Mouse (Mus musculus) heart, embryonic 14.5 days (tissue): ENCODE data around the gene Ppef2. TPM values are rescaled to one million over a fixed set of nuclear protein-coding genes. Genes with fewer than 3 reads are reported as not detected.

Experiments used
- ATAC-seq: fragments of 200-750 bp; cut with Nextera tagmentation; 2 replicates; pipeline ENCODE4 v1.8.0; 2017; ENCODE audit warnings: low read depth, moderate TSS enrichment; ENCODE audit not compliant: insufficient number of reproducible peaks, insufficient read depth, low FRiP score
- H3K27ac ChIP-seq, 2 experiments: fragments of 200-500 bp in 1 of 2; fragments of 300-500 bp in 1 of 2; sonication (generic) in 1 of 2; replicated peaks in 1 of 2; 2 replicates each; pipeline ENCODE4 v1.5.1; 2012 to 2014; ENCODE audit warnings: low read depth in 2 of 2, low read length in 2 of 2, control low read depth in 1 of 2, mild to moderate bottlenecking in 1 of 2, mixed read lengths in 1 of 2; ENCODE audit not compliant: control insufficient read depth in 1 of 2, insufficient read depth in 1 of 2
- H3K27me3 ChIP-seq: fragments of 300-500 bp; sonication (generic); 2 replicates; pipeline ENCODE4 v1.6.1; 2014; ENCODE audit warnings: mild to moderate bottlenecking, low read length, control low read depth; ENCODE audit not compliant: control insufficient read depth, insufficient read depth
- H3K36me3 ChIP-seq: fragments of 300-500 bp; sonication (generic); 2 replicates; pipeline ENCODE4 v1.6.1; 2014; ENCODE audit warnings: mild to moderate bottlenecking, control low read depth, low read length, mixed read lengths; ENCODE audit not compliant: control insufficient read depth, insufficient read depth
- H3K4me1 ChIP-seq, 2 experiments: fragments of 200-500 bp in 1 of 2; fragments of 300-500 bp in 1 of 2; sonication (generic) in 1 of 2; 2 replicates each; pipeline ENCODE4 v1.6.1; 2012 to 2014; ENCODE audit warnings: low read length in 2 of 2, control low read depth in 1 of 2, mixed read lengths in 1 of 2; ENCODE audit not compliant: control insufficient read depth in 2 of 2, insufficient read depth in 2 of 2
- H3K4me2 ChIP-seq: fragments of 300-500 bp; sonication (generic); 2 replicates; pipeline ENCODE4 v1.6.1; 2014; ENCODE audit warnings: mild to moderate bottlenecking, low read length
- H3K4me3 ChIP-seq, 2 experiments: fragments of 200-500 bp in 1 of 2; fragments of 300-500 bp in 1 of 2; sonication (generic) in 1 of 2; 2 replicates each; pipeline ENCODE4 v1.5.1; 2012 to 2014; ENCODE audit warnings: low read length in 2 of 2, mild to moderate bottlenecking in 2 of 2, control low read depth in 1 of 2, low read depth in 1 of 2, moderate library complexity in 1 of 2; ENCODE audit not compliant: control insufficient read depth in 1 of 2, insufficient read depth in 1 of 2
- H3K9ac ChIP-seq: fragments of 300-500 bp; sonication (generic); 2 replicates; pipeline ENCODE4 v1.6.1; 2014; ENCODE audit warnings: mild to moderate bottlenecking, low read length
- H3K9me3 ChIP-seq: fragments of 300-500 bp; sonication (generic); 2 replicates; pipeline ENCODE4 v1.6.1; 2016; ENCODE audit warnings: low read length, control low read depth; ENCODE audit not compliant: control insufficient read depth
- WGBS: fragments of 180-500 bp; shearing (Covaris S2); extraction: QIAGEN DNeasy Blood & Tissue Kit; methylation state at CpG from one replicate; pipeline ENCODE4 v1.1.7; 2014; 5-methylcytosine and 5-hydroxymethylcytosine counted together
- polyA plus RNA-seq: library from polyadenylated mRNA; unstranded; fragments of >200 nt; fragmentation: Nextera tagmentation; extraction: Ambion mirVana; gene quantifications from 2 replicates; pipeline ENCODE4 v1.2.1, GENCODE M21; 2014

Gene Ppef2
- polyA plus RNA-seq, 1 experiment from 2014 or later, result not detected

DNA sequence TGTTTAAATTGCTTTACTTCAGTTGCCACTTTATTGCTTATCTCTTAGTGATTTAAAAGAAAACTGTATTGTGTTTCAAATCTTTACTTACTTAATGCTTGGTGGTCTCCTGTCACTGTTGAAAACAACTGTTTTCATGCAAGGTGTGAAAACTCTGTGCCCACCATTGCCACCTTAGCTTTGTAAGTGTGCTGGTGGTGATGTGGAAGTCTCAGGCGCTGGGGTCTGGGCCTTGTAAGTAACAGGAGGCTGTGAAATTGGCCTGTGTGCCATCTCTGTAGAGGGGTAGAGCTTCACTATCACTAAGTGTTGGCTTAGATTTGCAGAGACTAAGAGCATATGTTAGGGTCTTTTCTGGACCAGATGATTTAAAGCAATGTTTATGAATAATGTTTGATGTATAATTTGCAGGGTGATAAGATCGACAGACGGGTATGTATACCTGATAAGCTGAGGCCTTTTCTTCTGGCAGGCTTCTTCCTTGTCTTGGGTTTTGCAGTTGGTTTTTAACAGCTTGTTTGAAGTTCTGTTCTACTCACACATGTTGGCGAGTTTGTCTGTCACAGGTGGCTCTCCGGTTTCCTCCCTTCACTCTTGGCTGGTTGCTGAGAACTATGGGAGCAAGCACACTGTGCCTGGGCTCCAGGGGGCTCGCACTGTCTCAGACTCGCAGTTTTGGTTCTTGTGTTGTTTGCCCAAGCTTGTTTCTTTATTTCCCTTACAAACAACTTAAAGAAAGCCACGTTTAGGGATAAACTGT is 72.8 kb downstream of the Ppef2 start:
- H3K9me3 ChIP-seq, result peaks cover under 1% of the 10 kb centered on the region; the same call in 1 of the 2 replicates
- H3K27me3 ChIP-seq, result no peaks in the 10 kb centered on the region
- no peak overlapping the region for H3K4me3 ChIP-seq
- H3K27ac ChIP-seq, result no peak overlapping the region
- peaks cover 88% of the 10 kb centered on the region for H3K36me3 ChIP-seq
- WGBS, result 84% methylated on average over 8 of the region's 8 CpGs
- H3K4me1 ChIP-seq, result no peaks in the 10 kb centered on the region
- H3K4me2 ChIP-seq, result no peak overlapping the region
- no peak for ATAC-seq
- H3K9ac ChIP-seq, result no peak overlapping the region

Other genes with a start within 250 kb of the Ppef2 start
- gene Cdkl2, start 212.4 kb downstream of the Ppef2 start, polyA plus RNA-seq, result 1.1 and 1.5 TPM in 2 replicates
- 141 and 151 TPM in 2 replicates for gene G3bp2, start 172.6 kb downstream of the Ppef2 start, polyA plus RNA-seq
- gene Uso1, start 118.3 kb downstream of the Ppef2 start, polyA plus RNA-seq, result 21.3 and 22.9 TPM in 2 replicates
- not detected in 2 replicates for gene U90926, start 40.9 kb downstream of the Ppef2 start, polyA plus RNA-seq
- gene Naaa, start 21.9 kb upstream of the Ppef2 start, polyA plus RNA-seq, result 6.0 and 6.3 TPM in 2 replicates
- 23.4 and 25.8 TPM in 2 replicates for gene Sdad1, start 54.2 kb upstream of the Ppef2 start, polyA plus RNA-seq
- gene Cxcl9, start 71.8 kb upstream of the Ppef2 start, polyA plus RNA-seq, result not detected in 2 replicates
- 59.2 and 60.2 TPM in 2 replicates for gene Art3, start 75.5 kb upstream of the Ppef2 start, polyA plus RNA-seq
- gene Cxcl10, start 92.6 kb upstream of the Ppef2 start, polyA plus RNA-seq, result 0.74 and 1.2 TPM in 2 replicates
- 35.4 and 35.9 TPM in 2 replicates for gene Nup54, start 178.9 kb upstream of the Ppef2 start, polyA plus RNA-seq